Mouse (Mus musculus): ENCODE data around the gene Nsd1.
A peak's percentile ranks its signal among the peaks of the same experiment; 100 is the strongest.
"Not testable (repeated sequence)": the region's sequence is repeated elsewhere in the genome, so short reads cannot be mapped to it uniquely, and the experiment has no call there.

Nsd1 gene

GRCm38 (mm10) chr13:55191535-55191934 lies 18.0 kb upstream of the Nsd1 start:
- DNase-seq: no peak

GRCm38 (mm10) chr13:55202758-55203157 lies 6.8 kb upstream of the Nsd1 start:
- not testable (repeated sequence) for DNase-seq

- no peak for DNase-seq
Observed at GRCm38 (mm10) chr13:55203740-55204139, 5.8 kb upstream of the Nsd1 start.

- no peak for DNase-seq
Observed at GRCm38 (mm10) chr13:55204667-55205389, 4.8 kb upstream of the Nsd1 start.

GRCm38 (mm10) chr13:55205448-55206205 lies 4.0 kb upstream of the Nsd1 start:
- no peak for DNase-seq

GRCm38 (mm10) chr13:55208837-55209648 lies 539 bp upstream of the Nsd1 start:
- no peak for DNase-seq

GRCm38 (mm10) chr13:55210193-55210970 lies 800 bp downstream of the Nsd1 start:
- DNase-seq: peak; percentile 83

- DNase-seq: no peak
Observed at GRCm38 (mm10) chr13:55210971-55211220, 1.3 kb downstream of the Nsd1 start.

GRCm38 (mm10) chr13:55211221-55212010 lies 1.8 kb downstream of the Nsd1 start:
- DNase-seq: peak; percentile 90

GRCm38 (mm10) chr13:55212011-55212360 lies 2.4 kb downstream of the Nsd1 start:
- DNase-seq: no peak

GRCm38 (mm10) chr13:55212361-55213137 lies 3.0 kb downstream of the Nsd1 start:
- DNase-seq: peak; percentile 81

GRCm38 (mm10) chr13:55213138-55213806 lies 3.7 kb downstream of the Nsd1 start:
- no peak for DNase-seq

GRCm38 (mm10) chr13:55224364-55224763 lies 14.8 kb downstream of the Nsd1 start:
- DNase-seq: no peak

GRCm38 (mm10) chr13:55230701-55231100 lies 21.1 kb downstream of the Nsd1 start:
- peak; percentile 16 for DNase-seq

GRCm38 (mm10) chr13:55243205-55243604 lies 33.6 kb downstream of the Nsd1 start:
- DNase-seq: no peak

GRCm38 (mm10) chr13:55247293-55248030 lies 37.9 kb downstream of the Nsd1 start:
- no peak for DNase-seq

GRCm38 (mm10) chr13:55249246-55249645 lies 39.7 kb downstream of the Nsd1 start:
- DNase-seq: peak; percentile 9

- no peak for DNase-seq
Observed at GRCm38 (mm10) chr13:55252820-55253219, 43.2 kb downstream of the Nsd1 start.

GRCm38 (mm10) chr13:55255052-55255652 lies 45.6 kb downstream of the Nsd1 start:
- peak; percentile 33 for DNase-seq

- DNase-seq: no peak
Observed at GRCm38 (mm10) chr13:55258651-55259050, 49.1 kb downstream of the Nsd1 start.
